Mouse (Mus musculus) midbrain, embryonic 13.5 days (tissue): ENCODE measurements around the gene Gm10638. TPM values are rescaled to one million over a fixed set of nuclear protein-coding genes. Genes with fewer than 3 reads are reported as not detected.

Experiments used
- ATAC-seq: fragments of 200-750 bp; cut with Nextera tagmentation; 2 replicates; pipeline ENCODE4 v1.8.0; 2017; ENCODE audit warnings: mild to moderate bottlenecking, moderate TSS enrichment, moderate library complexity
- H3K27ac ChIP-seq: fragments of 300-500 bp; sonication (generic); 2 replicates; pipeline ENCODE4 v1.5.1; 2015; ENCODE audit warnings: inconsistent platforms, mild to moderate bottlenecking, moderate library complexity
- H3K27me3 ChIP-seq: fragments of 300-500 bp; sonication (generic); 2 replicates; pipeline ENCODE4 v1.6.1; 2015; ENCODE audit warnings: mild to moderate bottlenecking, inconsistent platforms
- H3K36me3 ChIP-seq: fragments of 300-500 bp; sonication (generic); 2 replicates; pipeline ENCODE4 v1.6.1; 2015; ENCODE audit warnings: mild to moderate bottlenecking, inconsistent platforms
- H3K4me1 ChIP-seq: fragments of 300-500 bp; sonication (generic); replicated peaks from 2 replicates; pipeline ENCODE4 v1.6.1; 2015; ENCODE audit warnings: inconsistent platforms
- H3K4me2 ChIP-seq: fragments of 300-500 bp; sonication (generic); replicated peaks from 2 replicates; pipeline ENCODE4 v1.6.1; 2015; ENCODE audit warnings: moderate library complexity, mild to moderate bottlenecking, inconsistent platforms
- H3K4me3 ChIP-seq: fragments of 300-500 bp; sonication (generic); replicated peaks from 2 replicates; pipeline ENCODE4 v1.5.1; 2015; ENCODE audit warnings: mild to moderate bottlenecking, inconsistent platforms
- H3K9ac ChIP-seq: fragments of 300-500 bp; sonication (generic); replicated peaks from 2 replicates; pipeline ENCODE4 v1.6.1; 2015; ENCODE audit warnings: mild to moderate bottlenecking, inconsistent platforms
- H3K9me3 ChIP-seq: fragments of 300-500 bp; sonication (generic); 2 replicates; pipeline ENCODE4 v1.6.1; 2016; ENCODE audit warnings: mild to moderate bottlenecking, inconsistent platforms
- WGBS: fragments of 180-500 bp; shearing (Covaris S2); methylation state at CpG from one replicate; pipeline ENCODE4 v1.1.7; 2015; 5-methylcytosine and 5-hydroxymethylcytosine counted together
- polyA plus RNA-seq: library from polyadenylated mRNA; unstranded; fragments of >200 nt; fragmentation: Nextera tagmentation; extraction: Ambion mirVana; gene quantifications from 2 replicates; pipeline ENCODE4 v1.2.1, GENCODE M21; 2015

Gm10638 gene
- polyA plus RNA-seq, 1 experiment from 2014 or later, result 8.5 TPM

- Histone ChIP-seq H3K9me3 (no peaks in the 10 kb centered on the region), H3K4me2 (0 out of 2 replicates have a peak overlapping the region, but pooled peaks have one; percentile 19), H3K36me3 (no peaks in the 10 kb centered on the region), H3K27me3 (no peaks in the 10 kb centered on the region), H3K4me1 (peaks cover 41% of the 10 kb centered on the region), H3K27ac (no peak overlapping the region), H3K4me3 (0 out of 2 replicates have a peak overlapping the region, but pooled peaks have one; percentile 4), H3K9ac (no peak overlapping the region)
- no peak for ATAC-seq
- WGBS, result 75% methylated on average over 7 of the region's 7 CpGs
Measured at GRCm38 (mm10) chr8:86742605-86743345, 2.7 kb upstream of the Gm10638 start.

DNA sequence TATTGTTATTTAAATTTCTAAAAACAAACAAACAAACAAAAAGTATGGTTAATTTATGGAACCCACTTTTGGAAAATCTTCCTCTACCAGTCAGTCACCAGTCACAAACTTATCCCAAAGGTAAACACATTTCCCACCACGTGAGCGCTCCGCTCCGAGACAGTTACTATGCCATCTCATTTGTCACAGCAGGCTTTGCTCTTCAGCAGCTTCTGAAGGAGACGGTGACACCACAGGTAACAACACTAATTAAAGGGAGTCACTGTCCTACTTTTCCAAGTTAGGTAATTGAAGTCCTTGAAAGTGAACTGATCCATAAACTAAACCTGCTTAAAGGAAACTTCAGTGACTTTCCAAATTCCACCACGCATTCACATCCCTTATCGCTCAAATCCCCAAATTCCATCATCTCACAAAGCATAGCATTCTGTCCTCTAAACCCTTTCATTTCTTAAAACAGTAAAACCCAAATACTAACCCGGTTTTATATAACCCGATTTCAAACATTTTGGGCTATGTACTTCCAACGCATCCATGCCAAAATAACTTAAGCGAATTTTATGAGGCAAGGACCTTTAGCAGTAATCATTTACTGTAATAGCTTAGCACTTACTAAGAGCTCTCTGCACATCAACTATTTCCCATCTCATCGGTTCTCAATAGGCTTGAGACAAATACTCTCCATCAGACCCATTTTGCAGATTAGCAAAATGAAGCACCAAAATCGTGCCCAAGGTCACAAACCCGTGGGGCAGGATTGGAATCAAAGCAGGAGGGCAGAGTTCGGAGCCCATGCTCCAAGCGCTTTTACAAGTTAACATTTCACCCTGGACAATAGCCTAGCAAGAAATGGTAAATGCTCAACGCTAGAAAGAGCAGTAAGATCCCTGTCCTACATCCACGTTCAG, 932 bp upstream of the Gm10638 start:
- peaks cover 41% of the 10 kb centered on the region for H3K4me1 ChIP-seq
- 4% methylated on average over 18 of the region's 18 CpGs for WGBS
- peak overlapping the region; percentile 79 for H3K4me2 ChIP-seq
- H3K9ac ChIP-seq, result peak overlapping the region; percentile 97
- H3K36me3 ChIP-seq, result no peaks in the 10 kb centered on the region
- no peaks in the 10 kb centered on the region for H3K27me3 ChIP-seq
- peak overlapping the region; percentile 80 for H3K4me3 ChIP-seq
- peak overlapping the region; percentile 98 for H3K27ac ChIP-seq
- no peaks in the 10 kb centered on the region for H3K9me3 ChIP-seq
- ATAC-seq, result peak; percentile 7; the same call in 1 of the 2 replicates

DNA sequence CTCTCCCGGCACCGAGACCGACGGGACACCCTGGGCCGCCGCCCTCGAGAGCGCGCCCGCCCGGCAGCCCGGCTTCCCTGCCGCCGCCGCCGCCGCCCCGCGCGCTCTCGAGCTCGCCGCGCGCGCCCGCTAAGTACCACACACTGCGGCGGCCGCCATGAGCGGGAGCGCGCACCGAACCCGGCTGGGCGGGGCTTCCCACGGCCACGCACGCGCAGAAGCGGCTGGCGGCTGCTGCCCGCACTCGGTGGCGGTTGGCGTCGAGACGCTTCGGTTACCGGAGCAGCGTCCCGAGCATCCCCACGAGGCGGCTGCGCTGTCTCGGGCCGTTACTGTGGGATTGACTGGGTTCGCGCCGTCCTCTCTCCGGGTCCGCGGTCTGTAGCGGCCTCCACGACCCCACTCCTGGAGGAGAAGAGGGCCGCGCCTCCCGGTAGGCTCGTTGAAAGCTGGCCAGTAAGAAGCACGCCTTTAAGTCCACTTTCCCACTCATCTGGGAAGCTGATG, 489 bp downstream of the Gm10638 start:
- Histone ChIP-seq H3K4me3 (peak overlapping the region; percentile 80), H3K4me1 (peaks cover 41% of the 10 kb centered on the region), H3K27ac (peak overlapping the region; percentile 98), H3K4me2 (peak overlapping the region; percentile 78), H3K9me3 (no peaks in the 10 kb centered on the region), H3K27me3 (no peaks in the 10 kb centered on the region), H3K36me3 (no peaks in the 10 kb centered on the region), H3K9ac (peak overlapping the region; percentile 97)
- peak; percentile 88 for ATAC-seq
- WGBS, result under 1% methylated on average over 61 of the region's 70 CpGs

GRCm38 (mm10) chr8:86746511-86746910, 1.0 kb downstream of the Gm10638 start:
- peak; percentile 47 for ATAC-seq
- peaks cover 38% of the 10 kb centered on the region for H3K4me1 ChIP-seq
- 2% methylated on average over 11 of the region's 11 CpGs for WGBS

DNA sequence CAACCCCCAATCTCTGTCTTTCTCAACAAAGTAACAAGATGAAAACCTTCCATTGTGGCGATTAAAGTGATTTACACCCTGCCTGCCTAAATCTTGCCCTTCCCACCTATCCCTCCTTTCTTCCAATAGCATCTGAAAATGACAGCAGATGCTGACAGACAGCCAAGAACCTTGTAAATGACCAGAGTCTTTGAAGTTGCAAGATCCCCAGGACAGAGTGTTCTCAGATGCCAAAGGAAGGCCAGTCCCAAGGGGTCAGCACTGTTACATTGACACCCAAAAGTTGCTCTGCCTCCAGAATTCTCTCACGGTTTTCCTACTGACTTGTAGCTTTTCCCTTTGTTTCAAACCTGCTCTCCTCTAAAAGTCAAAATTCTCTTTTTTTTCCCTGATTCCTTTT, 4.3 kb downstream of the Gm10638 start:
- no peaks in the 10 kb centered on the region for H3K27me3 ChIP-seq
- no peak for ATAC-seq
- no peak overlapping the region for H3K27ac ChIP-seq
- peaks cover 10% of the 10 kb centered on the region for H3K4me1 ChIP-seq
- H3K4me2 ChIP-seq, result no peak overlapping the region
- H3K9ac ChIP-seq, result no peak overlapping the region
- H3K9me3 ChIP-seq, result no peaks in the 10 kb centered on the region
- H3K36me3 ChIP-seq, result no peaks in the 10 kb centered on the region
- no peak overlapping the region for H3K4me3 ChIP-seq
- WGBS, result 53% methylated on average over 2 of the region's 2 CpGs

More at GRCm38 (mm10) chr8:86746511-86746910, 1.0 kb downstream of the Gm10638 start:
- Histone ChIP-seq H3K36me3 (no peaks in the 10 kb centered on the region), H3K9me3 (no peaks in the 10 kb centered on the region), H3K27me3 (no peaks in the 10 kb centered on the region), H3K9ac (peak overlapping the region; percentile 97), H3K4me3 (peak overlapping the region; percentile 80), H3K27ac (peak overlapping the region; percentile 98), H3K4me2 (peak overlapping the region; percentile 78)

DNA sequence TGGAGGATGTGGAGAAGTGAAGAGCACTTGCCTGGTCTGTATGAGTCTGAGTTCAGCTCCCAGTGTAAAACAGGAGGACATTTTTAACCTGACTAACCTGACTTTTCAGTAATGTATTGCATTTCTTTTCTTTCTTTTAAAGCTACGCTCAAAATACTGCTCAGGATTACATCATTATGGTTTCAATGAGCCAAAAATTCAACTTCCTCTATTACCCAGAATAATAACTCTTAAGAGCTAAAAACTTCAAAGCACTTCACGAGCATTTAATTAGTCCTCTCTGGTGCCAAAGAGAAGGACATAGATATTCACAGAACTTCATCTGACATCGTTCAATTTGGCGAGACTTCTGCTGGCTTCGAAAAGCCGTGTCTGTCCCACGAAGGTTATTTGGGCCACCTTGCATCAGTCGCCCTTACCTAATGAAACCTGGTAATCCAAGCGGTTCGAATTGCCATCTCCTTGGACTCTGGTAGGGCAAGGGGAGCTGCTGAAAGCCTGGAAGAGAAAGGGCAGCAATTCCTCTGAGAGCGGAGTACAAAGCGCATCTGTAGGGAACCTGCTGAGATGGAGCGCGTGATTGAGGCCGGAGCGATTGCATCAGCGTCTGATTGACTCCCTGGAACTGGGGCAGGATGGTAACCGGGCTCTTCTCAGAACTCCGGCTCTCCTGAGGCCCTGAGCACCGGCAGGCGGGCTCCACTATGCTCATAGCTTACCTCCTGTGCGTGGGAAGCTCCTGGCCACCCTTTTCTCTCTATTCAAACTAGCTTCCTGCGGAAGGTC, 11.6 kb downstream of the Gm10638 start:
- no peak overlapping the region for H3K27ac ChIP-seq
- H3K9me3 ChIP-seq, result no peaks in the 10 kb centered on the region
- H3K4me3 ChIP-seq, result peak overlapping the region; percentile 4; the same call in 1 of the 2 replicates
- ATAC-seq, result 0 out of 2 replicates have a peak, but pooled peaks have one; percentile 30
- 19% methylated on average over 23 of the region's 23 CpGs for WGBS
- no peaks in the 10 kb centered on the region for H3K27me3 ChIP-seq
- H3K4me1 ChIP-seq, result peaks cover 6% of the 10 kb centered on the region
- H3K36me3 ChIP-seq, result no peaks in the 10 kb centered on the region
- peak overlapping the region; percentile 45 for H3K4me2 ChIP-seq
- H3K9ac ChIP-seq, result peak overlapping the region; percentile 37

GRCm38 (mm10) chr8:86758651-86759050, 13.2 kb downstream of the Gm10638 start:
- no peak for ATAC-seq
- 76% methylated on average over 3 of the region's 3 CpGs for WGBS
- H3K27ac ChIP-seq, result no peak overlapping the region
- H3K9ac ChIP-seq, result no peak overlapping the region
- H3K9me3 ChIP-seq, result no peaks in the 10 kb centered on the region
- no peaks in the 10 kb centered on the region for H3K36me3 ChIP-seq
- H3K4me1 ChIP-seq, result peaks cover 6% of the 10 kb centered on the region
- H3K27me3 ChIP-seq, result no peaks in the 10 kb centered on the region
- H3K4me2 ChIP-seq, result no peak overlapping the region
- H3K4me3 ChIP-seq, result no peak overlapping the region

GRCm38 (mm10) chr8:86759090-86759491, 13.6 kb downstream of the Gm10638 start:
- no peak overlapping the region for H3K4me3 ChIP-seq
- H3K36me3 ChIP-seq, result no peaks in the 10 kb centered on the region
- H3K9me3 ChIP-seq, result no peaks in the 10 kb centered on the region
- H3K9ac ChIP-seq, result no peak overlapping the region
- H3K4me2 ChIP-seq, result no peak overlapping the region
- H3K4me1 ChIP-seq, result peaks cover 6% of the 10 kb centered on the region
- ATAC-seq, result no peak
- 57% methylated on average over 4 of the region's 4 CpGs for WGBS
- H3K27me3 ChIP-seq, result no peaks in the 10 kb centered on the region
- no peak overlapping the region for H3K27ac ChIP-seq

DNA sequence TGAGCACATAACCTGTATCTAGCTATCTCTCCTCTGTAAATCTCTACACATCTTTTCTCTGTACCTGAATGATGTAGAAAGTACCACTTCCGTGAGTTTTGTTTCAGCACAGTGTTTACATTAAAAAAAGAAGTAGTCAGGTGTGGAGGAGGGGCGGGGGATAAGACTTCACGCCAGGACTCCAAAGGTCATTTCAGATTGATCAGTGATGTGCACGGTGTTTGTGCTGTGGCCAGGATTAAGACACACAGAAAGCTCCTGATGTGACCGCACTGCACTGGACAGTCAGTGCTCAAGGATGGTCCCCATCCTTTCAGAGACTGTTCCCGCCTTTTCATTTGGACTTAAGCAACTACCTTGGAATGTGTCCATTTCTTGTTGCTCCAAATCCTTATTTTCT, 15.2 kb downstream of the Gm10638 start:
- Histone ChIP-seq H3K4me1 (peaks cover 6% of the 10 kb centered on the region), H3K4me3 (no peak overlapping the region), H3K27me3 (no peaks in the 10 kb centered on the region), H3K9me3 (no peaks in the 10 kb centered on the region), H3K36me3 (no peaks in the 10 kb centered on the region), H3K27ac (no peak overlapping the region), H3K9ac (no peak overlapping the region), H3K4me2 (no peak overlapping the region)
- no peak for ATAC-seq
- 53% methylated on average over 6 of the region's 6 CpGs for WGBS

DNA sequence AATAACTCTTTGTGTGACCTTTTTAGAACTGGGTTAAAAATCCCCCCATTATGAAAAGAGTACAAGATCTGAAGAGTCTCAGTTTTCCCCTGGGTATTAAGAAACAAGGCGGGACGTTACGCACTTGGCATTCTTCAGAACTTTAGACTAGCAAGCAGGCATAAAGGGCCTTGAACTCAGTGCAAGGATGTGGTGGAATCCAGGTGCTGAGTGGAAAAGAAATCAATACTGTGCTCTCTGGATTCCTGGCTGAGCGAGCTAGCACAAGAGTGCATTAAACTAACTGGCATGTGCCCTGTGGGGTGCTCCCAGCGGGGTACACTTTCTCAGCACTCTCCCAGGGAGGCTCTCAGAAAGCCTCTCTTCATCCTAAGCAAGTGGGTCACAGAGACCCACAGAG, 17.3 kb downstream of the Gm10638 start:
- Histone ChIP-seq H3K4me3 (no peak overlapping the region), H3K27me3 (no peaks in the 10 kb centered on the region), H3K36me3 (no peaks in the 10 kb centered on the region), H3K4me2 (no peak overlapping the region), H3K4me1 (no peaks in the 10 kb centered on the region), H3K9ac (no peak overlapping the region), H3K27ac (no peak overlapping the region), H3K9me3 (no peaks in the 10 kb centered on the region)
- 53% methylated on average over 5 of the region's 5 CpGs for WGBS
- ATAC-seq, result no peak

DNA sequence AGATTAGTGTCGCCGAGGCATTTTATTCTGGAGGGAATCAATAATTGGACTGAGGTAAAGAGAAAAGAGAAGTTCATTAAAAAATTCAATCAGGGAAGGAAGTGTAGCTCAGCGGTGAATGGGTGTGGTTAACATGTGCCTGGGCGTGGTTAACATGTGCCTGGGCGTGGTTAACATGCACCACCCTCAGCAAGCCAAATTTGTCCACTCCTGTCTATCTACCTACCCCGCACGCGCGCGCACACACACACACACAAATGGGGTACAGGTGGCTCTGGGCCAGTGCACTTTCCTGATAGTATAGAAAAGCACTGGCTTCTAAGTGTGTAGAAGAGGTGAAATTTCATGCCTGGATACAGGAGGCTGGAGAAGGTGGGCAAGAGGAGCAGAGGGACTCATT, 19.7 kb downstream of the Gm10638 start:
- 91% methylated on average over 10 of the region's 10 CpGs for WGBS
- no peaks in the 10 kb centered on the region for H3K4me1 ChIP-seq

More for the DNA sequence above, 19.7 kb downstream of the Gm10638 start:
- H3K27me3 ChIP-seq, result no peaks in the 10 kb centered on the region
- no peak overlapping the region for H3K4me2 ChIP-seq
- no peaks in the 10 kb centered on the region for H3K36me3 ChIP-seq
- no peaks in the 10 kb centered on the region for H3K9me3 ChIP-seq
- no peak for ATAC-seq
- no peak overlapping the region for H3K9ac ChIP-seq
- H3K27ac ChIP-seq, result no peak overlapping the region
- no peak overlapping the region for H3K4me3 ChIP-seq
